Mouse (Mus musculus) kidney, adult 2 months (tissue): ENCODE measurements around the gene Nfatc2. TPM values are rescaled to one million over a fixed set of nuclear protein-coding genes. Genes with fewer than 3 reads are reported as not detected.

Experiments used
- DNase-seq: peaks from one replicate; pipeline ENCODE4 v3.0.0; 2021
- H3K27ac ChIP-seq: fragments of 200-500 bp; 2 replicates; pipeline ENCODE4 v1.5.1; 2012; ENCODE audit warnings: low read depth, low read length, control low read depth, inconsistent platforms; ENCODE audit not compliant: insufficient read depth
- H3K27me3 ChIP-seq: fragments of 200-500 bp; replicated peaks from 2 replicates; pipeline ENCODE4 v1.6.1; 2012; ENCODE audit warnings: mild to moderate bottlenecking, moderate library complexity, low read length, inconsistent platforms; ENCODE audit not compliant: control insufficient read depth, insufficient read depth
- H3K36me3 ChIP-seq: fragments of 200-500 bp; 2 replicates; pipeline ENCODE4 v1.6.1; 2012; ENCODE audit warnings: mild to moderate bottlenecking, moderate library complexity, low read length, inconsistent platforms; ENCODE audit not compliant: control insufficient read depth, insufficient read depth
- H3K4me1 ChIP-seq: fragments of 200-500 bp; 2 replicates; pipeline ENCODE4 v1.6.1; 2011; ENCODE audit warnings: low read length; ENCODE audit not compliant: control insufficient read depth, insufficient read depth
- H3K4me3 ChIP-seq: fragments of 200-500 bp; 2 replicates; pipeline ENCODE4 v1.5.1; 2011; ENCODE audit warnings: mild to moderate bottlenecking, low read depth, low read length, control low read depth; ENCODE audit not compliant: insufficient read depth
- CTCF ChIP-seq: fragments of 200-500 bp; conservative IDR thresholded peaks from 2 replicates; pipeline ENCODE4 v1.5.1; 2011; ENCODE audit warnings: low read depth, mild to moderate bottlenecking, control low read depth, low read length, moderate library complexity, mixed read lengths; ENCODE audit not compliant: insufficient read depth, insufficient read length
- POLR2A ChIP-seq: fragments of 200-500 bp; IDR thresholded peaks from one replicate; pipeline ENCODE4 v1.6.1; 2011; ENCODE audit warnings: low read depth, low read length, control low read depth
- WGBS: fragments of 180-500 bp; shearing (Covaris S2); methylation state at CpG from one replicate; pipeline ENCODE4 v1.1.7; 2018; 5-methylcytosine and 5-hydroxymethylcytosine counted together
- polyA plus RNA-seq: library from polyadenylated mRNA; depleted of rRNA; stranded (reverse); fragments of >200 nt; gene quantifications from 2 replicates; pipeline ENCODE4 v1.2.3, GENCODE M21; 2012

The Nfatc2 gene
- polyA plus RNA-seq, 1 experiment = 3.4 TPM

DNA sequence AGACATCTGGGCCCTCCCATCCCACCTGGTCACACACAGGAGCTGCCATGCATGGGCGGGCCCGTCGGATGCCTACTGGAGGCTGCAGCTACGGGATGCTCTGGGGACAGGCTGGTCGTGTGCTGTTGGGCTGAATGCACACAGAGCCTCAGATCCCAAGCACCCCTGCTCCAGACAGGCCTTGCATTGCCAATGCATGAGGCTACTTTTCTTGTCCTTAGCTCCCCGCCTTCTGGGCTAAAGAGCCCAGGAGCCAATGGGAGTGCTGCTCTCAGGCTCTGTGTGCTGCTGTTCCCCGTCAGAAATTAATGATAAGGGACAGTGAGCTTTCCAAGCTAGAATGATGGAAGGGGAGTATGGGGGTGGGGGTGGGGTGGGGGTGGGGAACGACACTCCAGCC, 17.0 kb downstream of the Nfatc2 start:
- Histone ChIP-seq H3K36me3 (no peaks in the 10 kb centered on the region), H3K4me3 (no peak overlapping the region), H3K4me1 (no peaks in the 10 kb centered on the region), H3K27me3 (no peaks in the 10 kb centered on the region), H3K27ac (no peak overlapping the region)
- no peak for TF ChIP-seq CTCF
- TF ChIP-seq POLR2A = no peak
- 64% methylated on average over 8 of the region's 8 CpGs for WGBS
- no peak for DNase-seq

DNA sequence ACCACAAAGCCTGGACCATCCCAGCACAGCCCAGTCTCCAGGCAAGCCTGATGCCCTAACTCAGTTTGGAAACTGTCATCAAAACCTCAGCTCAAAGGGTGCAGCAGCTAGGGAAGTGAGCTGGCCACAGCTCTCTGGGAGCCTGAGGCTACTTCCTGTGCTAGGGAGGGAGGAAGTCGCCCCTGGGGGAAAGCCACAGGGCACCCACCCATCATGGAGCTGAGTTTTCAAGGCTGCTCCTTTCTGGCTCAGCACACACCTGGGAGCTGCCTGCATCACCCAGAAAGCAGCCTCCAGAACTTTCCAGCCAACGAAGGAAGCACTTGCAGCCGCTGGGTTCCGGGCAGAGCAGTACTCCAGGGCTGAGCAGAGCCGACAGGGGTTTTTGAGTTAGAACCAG, 18.4 kb downstream of the Nfatc2 start:
- Histone ChIP-seq H3K36me3 (no peaks in the 10 kb centered on the region), H3K4me3 (no peak overlapping the region), H3K27ac (no peak overlapping the region), H3K4me1 (no peaks in the 10 kb centered on the region), H3K27me3 (no peaks in the 10 kb centered on the region)
- DNase-seq = no peak
- WGBS = 73% methylated on average over 5 of the region's 5 CpGs
- TF ChIP-seq CTCF (no peak), POLR2A (no peak)

DNA sequence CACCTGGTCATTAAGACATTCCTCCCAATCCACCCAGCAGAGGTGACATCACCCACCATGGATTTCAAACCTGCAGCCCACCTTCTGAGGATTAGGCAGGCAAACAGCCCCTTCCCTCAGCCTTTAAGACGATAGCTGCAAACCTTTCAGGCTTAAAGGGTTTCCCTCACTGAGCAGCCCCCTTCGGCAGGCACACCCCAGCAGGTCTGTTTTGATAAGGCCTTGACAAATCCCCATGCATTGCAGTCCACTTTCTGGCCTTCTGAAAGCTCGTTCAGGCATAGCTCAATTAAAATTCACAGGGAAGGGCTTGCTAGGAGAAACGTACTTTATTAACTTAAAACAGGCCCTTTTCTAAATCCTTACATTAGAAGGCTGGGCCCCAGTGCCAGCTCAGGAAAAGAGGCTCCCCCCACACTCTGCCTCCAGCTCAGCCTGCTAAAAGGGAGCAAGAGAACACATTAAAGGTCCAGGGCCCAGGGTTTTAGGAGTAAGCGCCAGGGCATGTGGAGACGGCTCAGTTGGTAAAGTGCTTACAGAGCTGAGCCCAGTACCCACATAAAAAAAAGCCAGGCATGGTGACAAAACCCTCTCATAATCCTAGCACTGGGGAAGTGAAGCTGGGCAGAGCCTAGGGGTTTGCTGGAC, 20.1 kb downstream of the Nfatc2 start:
- no peak overlapping the region for H3K27ac ChIP-seq
- WGBS = 55% methylated on average over 6 of the region's 6 CpGs

DNA sequence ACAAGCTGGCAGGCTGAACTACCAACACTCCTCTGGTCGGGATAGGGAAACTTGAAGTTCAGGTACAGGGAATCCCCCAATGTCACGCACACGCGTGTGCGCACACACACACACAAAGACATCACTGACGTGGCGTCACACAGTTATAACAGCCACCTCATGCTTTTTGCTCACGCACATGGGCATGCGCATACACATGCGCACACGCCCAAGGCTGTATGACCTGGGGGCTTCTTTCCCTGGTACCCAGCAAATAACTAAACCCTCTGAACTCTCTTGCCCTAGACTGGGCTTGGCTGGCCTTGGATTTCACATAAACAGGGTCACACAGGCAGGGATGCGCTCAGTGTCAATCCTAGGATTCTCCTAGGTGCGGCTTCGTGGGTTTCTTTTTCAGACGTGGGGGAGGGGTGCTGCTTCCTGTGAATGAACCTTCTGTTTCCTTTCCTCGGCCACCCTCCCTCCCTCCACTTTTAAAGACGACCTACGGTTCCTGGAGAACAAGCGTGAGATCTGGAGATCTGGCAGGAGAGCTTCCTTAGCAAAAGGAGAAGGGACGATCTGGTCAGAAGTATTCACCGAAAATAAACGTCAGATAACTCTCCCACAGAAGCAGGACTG, 21.1 kb downstream of the Nfatc2 start:
- Histone ChIP-seq H3K27me3 (no peaks in the 10 kb centered on the region), H3K4me3 (no peak overlapping the region), H3K4me1 (peaks cover 4% of the 10 kb centered on the region; the same call in 1 of the 2 replicates), H3K27ac (no peak overlapping the region), H3K36me3 (no peaks in the 10 kb centered on the region)
- DNase-seq = no peak
- WGBS = 67% methylated on average over 22 of the region's 22 CpGs
- no peak for TF ChIP-seq CTCF
- TF ChIP-seq POLR2A = no peak

More for the DNA sequence above, 20.1 kb downstream of the Nfatc2 start:
- H3K4me3 ChIP-seq = no peak overlapping the region
- DNase-seq = no peak
- H3K4me1 ChIP-seq = no peaks in the 10 kb centered on the region
- TF ChIP-seq POLR2A (no peak), CTCF (no peak)
- H3K27me3 ChIP-seq = no peaks in the 10 kb centered on the region
- H3K36me3 ChIP-seq = no peaks in the 10 kb centered on the region

DNA sequence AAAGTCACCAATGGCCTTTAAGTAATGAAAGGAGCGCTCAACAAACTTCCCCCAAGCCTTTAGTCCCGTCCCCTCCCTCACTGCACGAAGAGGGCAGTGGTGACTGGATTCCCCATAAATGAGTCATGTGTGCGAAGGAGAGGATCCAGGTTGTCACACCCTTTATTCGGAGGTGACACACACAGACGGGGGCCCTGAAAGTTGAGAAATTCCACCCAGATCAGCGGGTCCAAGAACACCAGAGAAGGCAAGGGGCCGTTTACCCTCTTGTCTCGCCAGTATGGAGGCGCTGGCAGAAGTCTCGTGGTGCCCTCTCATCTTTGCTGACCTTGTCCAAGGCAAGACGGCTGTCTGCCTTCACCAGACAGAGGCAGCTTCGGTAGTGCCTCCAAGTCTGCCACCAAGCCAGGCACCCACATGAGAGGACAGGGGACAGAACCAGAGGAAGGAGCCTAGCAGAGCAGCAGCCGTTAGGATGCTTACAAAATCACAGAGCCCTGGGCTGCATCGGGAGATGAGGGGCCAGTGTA, 21.8 kb downstream of the Nfatc2 start:
- Histone ChIP-seq H3K36me3 (no peaks in the 10 kb centered on the region), H3K4me1 (peaks cover 6% of the 10 kb centered on the region; the same call in 1 of the 2 replicates), H3K4me3 (no peak overlapping the region), H3K27ac (no peak overlapping the region), H3K27me3 (no peaks in the 10 kb centered on the region)
- WGBS = 80% methylated on average over 15 of the region's 15 CpGs
- DNase-seq = no peak
- no peak for TF ChIP-seq CTCF
- TF ChIP-seq POLR2A = no peak

DNA sequence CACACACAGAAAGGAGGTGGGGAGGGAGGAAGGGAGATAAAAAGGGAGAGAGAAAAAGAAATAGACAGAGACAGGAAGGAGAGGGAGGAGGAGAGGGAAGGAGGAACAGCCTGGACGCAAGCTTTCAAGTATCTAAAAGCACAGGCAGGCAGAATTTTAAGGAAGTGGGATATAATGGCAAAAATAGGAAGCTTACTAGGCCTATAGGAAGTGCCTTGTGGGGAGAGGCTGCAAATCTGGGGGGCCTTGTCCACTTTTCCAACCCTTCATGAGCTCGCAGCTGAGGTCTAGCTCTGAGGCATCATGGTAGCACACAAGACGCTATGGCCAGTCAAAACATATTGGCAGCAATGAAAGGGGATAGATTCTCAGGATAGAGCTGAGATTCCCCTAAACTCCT, 22.3 kb downstream of the Nfatc2 start:
- no peak overlapping the region for H3K27ac ChIP-seq
- H3K27me3 ChIP-seq = no peaks in the 10 kb centered on the region
- no peak for DNase-seq
- H3K4me3 ChIP-seq = no peak overlapping the region
- H3K4me1 ChIP-seq = peaks cover 9% of the 10 kb centered on the region; the same call in 1 of the 2 replicates
- TF ChIP-seq CTCF = no peak
- no peak for TF ChIP-seq POLR2A
- H3K36me3 ChIP-seq = no peaks in the 10 kb centered on the region
- WGBS = 90% methylated on average over 3 of the region's 3 CpGs

DNA sequence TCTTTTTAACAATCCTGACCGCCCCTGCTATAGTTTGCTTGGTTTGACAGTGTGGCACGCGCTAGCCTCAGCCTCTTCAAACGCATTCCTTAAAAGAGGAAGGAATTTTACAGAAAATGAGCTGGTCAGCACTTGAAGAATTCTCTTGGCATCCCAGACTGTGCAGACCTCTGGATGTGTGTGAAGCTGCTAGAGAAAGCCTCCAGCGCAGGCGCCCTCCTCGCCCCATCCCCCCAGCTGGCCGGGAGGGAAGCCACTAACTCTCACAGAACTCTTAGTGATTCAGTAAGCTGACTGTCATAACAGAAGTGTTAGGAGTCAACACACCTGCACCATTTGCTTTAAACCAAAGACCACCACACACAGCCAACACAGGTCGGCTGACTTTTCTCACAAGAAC, 23.3 kb downstream of the Nfatc2 start:
- H3K27me3 ChIP-seq = no peaks in the 10 kb centered on the region
- 68% methylated on average over 9 of the region's 9 CpGs for WGBS
- H3K4me1 ChIP-seq = peaks cover 11% of the 10 kb centered on the region; the same call in 1 of the 2 replicates
- H3K36me3 ChIP-seq = no peaks in the 10 kb centered on the region
- no peak overlapping the region for H3K27ac ChIP-seq
- TF ChIP-seq CTCF (no peak), POLR2A (no peak)
- DNase-seq = no peak
- no peak overlapping the region for H3K4me3 ChIP-seq
